Mouse (Mus musculus) testis, adult 2 months (tissue): ENCODE results near the gene Zbtb8a. TPM values are rescaled to one million over a fixed set of nuclear protein-coding genes. Genes with fewer than 3 reads are reported as not detected.
A peak's percentile ranks its signal among the peaks of the same experiment; 100 is the strongest.

Experiments
- H3K27ac ChIP-seq: fragments of 200-500 bp; 2 replicates; pipeline ENCODE4 v1.5.1; 2012; ENCODE audit warnings: low read depth, low read length; ENCODE audit not compliant: control insufficient read depth, insufficient read depth
- H3K27me3 ChIP-seq: fragments of 200-500 bp; 2 replicates; pipeline ENCODE4 v1.6.1; 2012; ENCODE audit warnings: mild to moderate bottlenecking, low read length, moderate library complexity; ENCODE audit not compliant: control insufficient read depth, insufficient read depth
- H3K36me3 ChIP-seq: fragments of 200-500 bp; 2 replicates; pipeline ENCODE4 v1.6.1; 2012; ENCODE audit warnings: mild to moderate bottlenecking, low read length; ENCODE audit not compliant: control insufficient read depth, insufficient read depth
- H3K4me1 ChIP-seq: fragments of 200-500 bp; 2 replicates; pipeline ENCODE4 v1.6.1; 2012; ENCODE audit warnings: low read length; ENCODE audit not compliant: control insufficient read depth, insufficient read depth
- H3K4me3 ChIP-seq: fragments of 200-500 bp; 2 replicates; pipeline ENCODE4 v1.5.1; 2012; ENCODE audit warnings: low read depth, mild to moderate bottlenecking, low read length, moderate library complexity, mixed read lengths; ENCODE audit not compliant: control insufficient read depth
- CTCF ChIP-seq: fragments of 200-500 bp; IDR thresholded peaks from 2 replicates; pipeline ENCODE4 v1.5.1; 2012; ENCODE audit warnings: low read depth, mild to moderate bottlenecking, inconsistent platforms, low read length, moderate library complexity; ENCODE audit not compliant: control insufficient read depth, insufficient read depth, insufficient replicate concordance
- POLR2A ChIP-seq: fragments of 200-500 bp; IDR thresholded peaks from 2 replicates; pipeline ENCODE4 v1.6.1; 2012; ENCODE audit warnings: low read depth, mild to moderate bottlenecking, inconsistent platforms, low read length, moderate library complexity; ENCODE audit not compliant: control insufficient read depth
- polyA plus RNA-seq: library from polyadenylated mRNA; depleted of rRNA; stranded (reverse); fragments of >200 nt; gene quantifications from 2 replicates; pipeline ENCODE4 v1.2.3, GENCODE M21; 2012

The Zbtb8a gene
- polyA plus RNA-seq, 1 experiment: 5.6 TPM

DNA sequence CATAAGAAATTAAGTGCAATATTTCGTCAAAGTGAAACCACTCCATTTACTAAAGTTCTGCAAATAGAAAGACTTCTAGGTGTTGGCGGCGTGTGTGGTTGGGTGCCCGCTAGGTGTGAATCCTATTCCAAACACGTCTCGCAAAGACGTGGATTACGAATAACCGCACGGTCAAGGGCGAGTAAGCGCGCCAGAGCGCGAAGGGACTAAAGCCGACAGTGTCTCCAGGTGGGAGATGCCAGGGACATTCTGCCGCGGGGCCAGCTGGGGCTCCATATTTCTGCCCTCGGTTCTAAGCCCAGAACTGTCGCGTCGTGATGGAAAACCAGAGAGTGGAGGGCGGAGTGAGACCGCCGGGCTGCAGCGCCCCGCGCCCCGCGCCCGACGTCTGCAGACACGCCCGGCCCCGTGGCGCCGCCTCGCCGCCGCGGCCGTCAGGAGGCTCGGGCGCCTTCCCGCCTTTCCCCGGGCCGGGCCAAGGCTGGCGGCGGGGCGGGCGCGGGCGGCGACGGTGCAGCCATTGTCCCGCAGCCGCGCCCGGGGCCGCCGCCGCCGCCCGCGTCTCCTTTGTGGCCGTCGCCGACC, 863 bp downstream of the Zbtb8a start:
- Histone ChIP-seq H3K27me3 (no peaks in the 10 kb centered on the region), H3K27ac (peak overlapping the region; percentile 76), H3K4me3 (peak overlapping the region; percentile 93), H3K4me1 (peaks cover 15% of the 10 kb centered on the region), H3K36me3 (no peaks in the 10 kb centered on the region)
- no peak for TF ChIP-seq POLR2A
- no peak for TF ChIP-seq CTCF

GRCm38 (mm10) chr4:129375821-129376220, 2.1 kb downstream of the Zbtb8a start:
- no peak for TF ChIP-seq CTCF
- no peak for TF ChIP-seq POLR2A
- H3K4me3 ChIP-seq: no peak overlapping the region
- H3K36me3 ChIP-seq: no peaks in the 10 kb centered on the region
- no peak overlapping the region for H3K27ac ChIP-seq
- H3K27me3 ChIP-seq: no peaks in the 10 kb centered on the region
- peaks cover 4% of the 10 kb centered on the region for H3K4me1 ChIP-seq

DNA sequence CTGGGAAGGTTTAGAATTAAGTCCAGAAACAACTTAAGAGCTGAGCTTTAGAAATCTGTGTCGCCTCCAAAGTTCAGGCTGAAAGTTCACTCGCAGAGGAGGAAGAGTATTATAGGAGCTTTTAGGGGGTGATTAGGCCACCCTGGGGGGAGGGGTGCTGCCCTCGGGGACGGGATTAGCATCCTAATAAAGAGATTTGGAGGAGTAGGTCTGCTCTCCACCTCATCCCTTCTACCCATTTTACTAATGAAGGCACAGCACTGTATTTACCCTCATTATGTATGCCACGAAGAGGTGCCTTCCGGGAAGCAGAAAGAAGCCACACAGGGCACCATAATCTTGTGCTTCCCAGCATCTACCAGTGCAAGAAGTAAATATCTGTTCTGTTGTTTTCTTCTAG, 2.9 kb downstream of the Zbtb8a start:
- Histone ChIP-seq H3K4me3 (no peak overlapping the region), H3K27ac (peak overlapping the region; percentile 39; the same call in 1 of the 2 replicates), H3K4me1 (peaks cover 4% of the 10 kb centered on the region), H3K36me3 (no peaks in the 10 kb centered on the region), H3K27me3 (no peaks in the 10 kb centered on the region)
- no peak for TF ChIP-seq CTCF
- TF ChIP-seq POLR2A: no peak

GRCm38 (mm10) chr4:129374219-129374755, 3.6 kb downstream of the Zbtb8a start:
- no peak overlapping the region for H3K27ac ChIP-seq
- TF ChIP-seq POLR2A (no peak), CTCF (no peak)
- peaks cover 4% of the 10 kb centered on the region for H3K4me1 ChIP-seq
- no peaks in the 10 kb centered on the region for H3K36me3 ChIP-seq
- H3K4me3 ChIP-seq: no peak overlapping the region
- H3K27me3 ChIP-seq: no peaks in the 10 kb centered on the region

DNA sequence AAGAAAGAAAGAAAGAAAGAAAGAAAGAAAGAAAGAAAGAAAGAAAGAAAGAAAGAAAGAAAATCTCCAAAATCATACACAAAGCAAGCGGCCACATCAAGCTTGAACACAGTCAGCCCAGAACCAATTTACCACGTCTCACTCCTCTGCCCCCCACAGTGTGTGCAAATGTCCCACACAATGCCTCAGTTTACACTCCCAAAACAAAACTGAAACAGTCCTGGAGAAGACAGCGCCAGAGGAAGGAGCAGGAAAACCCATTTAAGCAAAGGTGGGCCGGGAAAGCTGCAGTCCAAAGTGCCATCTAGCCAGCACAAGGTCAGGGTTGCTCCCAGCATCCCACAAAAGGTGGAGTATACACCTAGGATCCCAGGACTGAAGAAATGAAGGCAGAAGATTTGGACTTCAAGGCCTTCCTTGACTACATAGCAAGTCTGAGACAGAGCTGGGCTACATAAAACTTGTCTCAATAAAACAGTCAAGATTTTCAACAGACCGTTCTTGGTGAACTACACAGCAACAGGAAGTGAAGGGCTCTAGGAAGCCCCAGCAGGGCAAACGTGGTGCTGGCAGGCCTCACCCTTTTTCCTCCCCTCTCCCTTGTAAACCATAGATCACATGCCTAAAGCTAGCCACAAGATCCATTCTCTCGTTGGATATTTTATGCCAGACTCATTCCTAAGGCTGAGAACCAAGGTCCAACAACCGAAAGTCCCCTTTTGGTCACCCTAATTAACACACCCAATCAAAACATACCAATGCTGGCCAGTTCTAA, 4.5 kb downstream of the Zbtb8a start:
- H3K36me3 ChIP-seq: no peaks in the 10 kb centered on the region
- H3K27me3 ChIP-seq: no peaks in the 10 kb centered on the region
- peaks cover 4% of the 10 kb centered on the region for H3K4me1 ChIP-seq
- TF ChIP-seq POLR2A (no peak), CTCF (no peak)
- no peak overlapping the region for H3K27ac ChIP-seq
- H3K4me3 ChIP-seq: no peak overlapping the region

GRCm38 (mm10) chr4:129371391-129371790, 6.5 kb downstream of the Zbtb8a start:
- Histone ChIP-seq H3K4me1 (no peaks in the 10 kb centered on the region), H3K4me3 (no peak overlapping the region), H3K27ac (no peak overlapping the region), H3K36me3 (no peaks in the 10 kb centered on the region), H3K27me3 (no peaks in the 10 kb centered on the region)
- TF ChIP-seq CTCF: no peak
- TF ChIP-seq POLR2A: no peak

- TF ChIP-seq CTCF: no peak
- no peak for TF ChIP-seq POLR2A
- no peak overlapping the region for H3K27ac ChIP-seq
- H3K27me3 ChIP-seq: no peaks in the 10 kb centered on the region
- H3K4me1 ChIP-seq: no peaks in the 10 kb centered on the region; the same call in 1 of the 2 replicates
- H3K4me3 ChIP-seq: no peak overlapping the region
- H3K36me3 ChIP-seq: no peaks in the 10 kb centered on the region
Observed at GRCm38 (mm10) chr4:129365224-129365623, 12.7 kb downstream of the Zbtb8a start.
